Mouse (Mus musculus): Measurements from ENCODE around the gene Zfhx3. TPM values are rescaled to one million over a fixed set of nuclear protein-coding genes. Genes with fewer than 3 reads are reported as not detected.

Zfhx3 gene
- polyA plus RNA-seq, 1 experiment from 2014 or later, result 17.8 TPM

DNA sequence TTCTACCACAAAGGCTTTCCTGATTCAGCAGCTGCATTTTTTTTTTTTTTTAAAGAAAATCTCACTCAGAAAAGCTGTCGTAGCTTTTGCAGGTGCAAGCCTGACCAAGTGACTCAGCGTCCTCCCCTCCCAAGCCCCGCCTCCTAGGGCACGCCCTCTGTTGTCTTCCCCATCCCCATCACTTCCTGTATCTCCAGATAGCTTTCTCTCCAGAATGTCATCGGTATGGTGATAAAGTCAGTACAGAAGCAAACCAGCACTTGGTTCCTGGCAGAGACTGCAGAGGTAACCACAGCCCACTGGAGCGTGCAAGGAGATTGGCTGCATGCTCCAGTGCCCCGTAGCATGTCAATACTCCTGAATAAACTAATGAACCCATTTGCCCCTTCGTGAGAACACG lies 450.5 kb downstream of the Zfhx3 start:
- Histone ChIP-seq H3K27ac (ENCODE audit: low read depth, low read length) (no peak overlapping the region), H3K4me3 (ENCODE audit: low read length) (no peak overlapping the region), H3K36me3 (ENCODE audit: control insufficient read depth, insufficient read depth, low read length) (no peaks in the 10 kb centered on the region), H3K9ac (ENCODE audit: low read depth, low read length) (no peak overlapping the region), H3K4me2 (ENCODE audit: low read length) (no peak overlapping the region), H3K27me3 (replicated peaks; ENCODE audit: control insufficient read depth, insufficient read depth, low read length) (no peaks in the 10 kb centered on the region), H3K4me1 (ENCODE audit: control insufficient read depth, insufficient read depth, low read depth, low read length) (peaks cover under 1% of the 10 kb centered on the region), H3K9me3 (ENCODE audit: control insufficient read depth, low read length) (no peaks in the 10 kb centered on the region)
- no peak for ATAC-seq
- WGBS, result 72% methylated on average over 9 of the region's 9 CpGs

DNA sequence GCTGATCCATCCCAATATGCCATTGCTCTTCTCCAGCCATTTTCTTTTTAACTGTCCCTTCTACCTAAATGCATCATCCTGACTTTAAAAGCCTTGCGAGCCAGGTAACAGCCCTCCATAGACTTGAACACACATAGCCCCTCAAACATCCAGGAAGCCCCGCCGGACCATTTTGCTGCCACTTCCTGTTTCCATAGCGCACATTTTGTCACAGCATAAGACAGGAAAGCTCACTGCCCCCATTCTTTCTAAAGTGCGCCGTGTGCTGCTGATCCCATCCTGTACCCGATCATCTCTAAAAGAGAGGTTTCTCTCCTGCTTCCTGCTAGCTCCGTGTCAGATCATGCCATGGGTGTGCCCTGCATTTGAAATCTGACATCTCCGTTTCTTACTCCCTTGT lies 459.7 kb downstream of the Zfhx3 start:
- WGBS, result 91% methylated on average over 9 of the region's 9 CpGs
- Histone ChIP-seq H3K4me2 (ENCODE audit: low read length) (no peak overlapping the region), H3K27ac (ENCODE audit: low read depth, low read length) (no peak overlapping the region), H3K36me3 (ENCODE audit: control insufficient read depth, insufficient read depth, low read length) (no peaks in the 10 kb centered on the region), H3K9ac (ENCODE audit: low read depth, low read length) (no peak overlapping the region), H3K9me3 (ENCODE audit: control insufficient read depth, low read length) (no peaks in the 10 kb centered on the region), H3K4me3 (ENCODE audit: low read length) (no peak overlapping the region), H3K4me1 (ENCODE audit: control insufficient read depth, insufficient read depth, low read depth, low read length) (peaks cover 11% of the 10 kb centered on the region), H3K27me3 (replicated peaks; ENCODE audit: control insufficient read depth, insufficient read depth, low read length) (no peaks in the 10 kb centered on the region)
- no peak for ATAC-seq

DNA sequence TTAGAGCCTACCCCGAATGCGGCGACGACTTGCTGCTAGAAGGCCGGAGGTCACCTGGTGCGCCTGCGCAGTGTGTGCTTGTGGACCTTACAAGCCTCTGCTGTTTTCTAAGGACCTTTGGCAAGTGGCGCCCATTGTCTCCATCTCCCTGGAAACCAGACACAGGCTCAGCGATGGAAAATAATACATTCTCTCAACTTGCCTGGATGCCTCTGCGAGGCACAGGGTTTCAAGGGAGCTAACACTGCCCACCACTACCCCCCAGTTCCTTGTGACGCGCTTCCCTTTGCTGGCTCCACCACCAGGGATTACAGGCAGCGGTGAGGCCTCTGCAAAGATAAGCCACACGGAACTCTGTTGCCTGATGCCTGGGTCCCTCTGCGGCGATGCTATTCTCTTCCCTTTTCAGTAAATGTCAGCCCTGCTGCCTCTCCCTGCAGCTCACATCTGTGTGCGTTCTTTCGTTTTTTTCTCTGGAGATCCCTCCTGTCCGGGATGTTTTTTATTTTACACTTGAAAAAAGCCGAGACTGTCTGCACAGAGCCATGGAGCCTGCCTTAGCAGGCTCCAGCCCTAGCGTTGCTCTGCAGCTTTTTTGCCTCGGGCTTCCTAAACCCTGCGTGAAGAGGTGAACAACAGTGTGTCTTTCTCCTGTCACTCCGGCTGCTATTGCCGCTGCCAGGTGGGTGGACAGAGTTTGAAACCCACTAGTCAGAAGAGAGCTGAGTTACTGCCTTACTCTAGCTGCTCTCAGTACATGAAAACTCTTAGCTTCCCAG lies 464.5 kb downstream of the Zfhx3 start:
- peak overlapping the region; percentile 10 for H3K9ac ChIP-seq (ENCODE audit: low read depth, low read length)
- ATAC-seq, result peak; percentile 75
- peak overlapping the region; percentile 43 for H3K4me2 ChIP-seq (ENCODE audit: low read length)
- no peaks in the 10 kb centered on the region for H3K27me3 ChIP-seq (replicated peaks; ENCODE audit: control insufficient read depth, insufficient read depth, low read length)
- H3K4me1 ChIP-seq (ENCODE audit: control insufficient read depth, insufficient read depth, low read depth, low read length), result peaks cover 14% of the 10 kb centered on the region
- 11% methylated on average over 25 of the region's 25 CpGs for WGBS
- H3K27ac ChIP-seq (ENCODE audit: low read depth, low read length), result peak overlapping the region; percentile 41
- H3K36me3 ChIP-seq (ENCODE audit: control insufficient read depth, insufficient read depth, low read length), result no peaks in the 10 kb centered on the region
- no peaks in the 10 kb centered on the region for H3K9me3 ChIP-seq (ENCODE audit: control insufficient read depth, low read length)
- H3K4me3 ChIP-seq (ENCODE audit: low read length), result peak overlapping the region; percentile 3; the same call in 1 of the 2 replicates

DNA sequence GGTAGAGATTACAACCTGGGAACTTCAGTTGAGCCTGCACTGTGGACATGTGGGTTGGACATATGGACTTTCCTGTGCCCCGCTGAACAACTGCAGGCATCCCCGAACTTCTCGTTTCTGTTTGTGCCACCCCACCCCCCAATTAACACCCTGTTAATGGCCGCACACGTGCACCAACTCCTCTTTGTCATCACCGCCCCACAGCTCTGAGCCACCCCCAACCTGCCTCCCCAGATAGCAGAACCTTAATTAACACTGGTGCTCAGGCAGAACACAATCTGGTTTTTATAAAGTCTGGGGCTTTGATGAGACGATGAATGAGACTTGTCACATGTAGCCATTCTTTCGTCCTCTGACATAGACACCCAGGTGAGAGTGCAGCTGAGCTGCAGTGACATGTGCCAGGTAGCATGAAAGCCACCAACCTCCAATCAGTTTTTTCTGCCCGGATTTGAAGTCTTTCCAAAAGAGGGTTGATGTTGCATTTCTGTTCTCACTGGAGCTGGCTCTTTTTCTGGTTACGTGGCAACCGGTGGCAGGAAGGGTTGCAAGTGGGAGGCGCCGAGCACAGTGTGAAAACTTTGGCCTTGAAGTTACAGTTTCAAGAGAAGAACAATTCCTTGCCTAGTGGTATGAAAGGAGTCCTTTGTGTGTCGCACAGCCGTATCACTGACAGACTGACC lies 476.9 kb downstream of the Zfhx3 start:
- H3K27me3 ChIP-seq (replicated peaks; ENCODE audit: control insufficient read depth, insufficient read depth, low read length), result no peaks in the 10 kb centered on the region

DNA sequence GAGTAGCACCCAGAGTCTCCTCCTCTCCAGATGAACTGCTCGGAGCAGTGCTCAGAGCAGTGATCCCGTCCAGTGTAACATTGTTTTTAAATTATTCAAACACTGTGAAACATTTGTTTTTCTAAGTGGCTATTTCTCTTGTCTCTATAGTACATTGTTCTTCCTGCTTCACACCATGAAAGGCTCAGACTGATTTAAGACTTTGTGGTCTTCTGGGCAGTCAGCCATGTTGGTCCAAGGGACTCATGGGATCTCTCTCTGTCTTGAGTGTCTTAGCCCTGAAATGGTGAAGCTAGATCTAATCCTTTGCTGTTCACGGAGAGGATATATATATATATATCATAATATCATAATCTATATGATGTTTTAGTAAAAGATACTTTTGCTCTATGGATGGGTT lies 480.1 kb downstream of the Zfhx3 start:
- Histone ChIP-seq H3K4me1 (ENCODE audit: control insufficient read depth, insufficient read depth, low read depth, low read length) (peaks cover 9% of the 10 kb centered on the region), H3K9me3 (ENCODE audit: control insufficient read depth, low read length) (no peaks in the 10 kb centered on the region), H3K27me3 (replicated peaks; ENCODE audit: control insufficient read depth, insufficient read depth, low read length) (no peaks in the 10 kb centered on the region), H3K4me3 (ENCODE audit: low read length) (no peak overlapping the region), H3K27ac (ENCODE audit: low read depth, low read length) (no peak overlapping the region), H3K4me2 (ENCODE audit: low read length) (no peak overlapping the region), H3K36me3 (ENCODE audit: control insufficient read depth, insufficient read depth, low read length) (no peaks in the 10 kb centered on the region), H3K9ac (ENCODE audit: low read depth, low read length) (no peak overlapping the region)
- ATAC-seq, result no peak
- WGBS, result 78% methylated on average over 3 of the region's 3 CpGs

More for the DNA sequence above, 476.9 kb downstream of the Zfhx3 start:
- no peak overlapping the region for H3K4me3 ChIP-seq (ENCODE audit: low read length)
- H3K36me3 ChIP-seq (ENCODE audit: control insufficient read depth, insufficient read depth, low read length), result no peaks in the 10 kb centered on the region
- no peak overlapping the region for H3K4me2 ChIP-seq (ENCODE audit: low read length)
- ATAC-seq, result peak; percentile 60; the same call in 1 of the 2 replicates
- peaks cover 9% of the 10 kb centered on the region for H3K4me1 ChIP-seq (ENCODE audit: control insufficient read depth, insufficient read depth, low read depth, low read length)
- H3K27ac ChIP-seq (ENCODE audit: low read depth, low read length), result no peak overlapping the region
- H3K9ac ChIP-seq (ENCODE audit: low read depth, low read length), result no peak overlapping the region
- no peaks in the 10 kb centered on the region for H3K9me3 ChIP-seq (ENCODE audit: control insufficient read depth, low read length)
- 30% methylated on average over 15 of the region's 15 CpGs for WGBS

DNA sequence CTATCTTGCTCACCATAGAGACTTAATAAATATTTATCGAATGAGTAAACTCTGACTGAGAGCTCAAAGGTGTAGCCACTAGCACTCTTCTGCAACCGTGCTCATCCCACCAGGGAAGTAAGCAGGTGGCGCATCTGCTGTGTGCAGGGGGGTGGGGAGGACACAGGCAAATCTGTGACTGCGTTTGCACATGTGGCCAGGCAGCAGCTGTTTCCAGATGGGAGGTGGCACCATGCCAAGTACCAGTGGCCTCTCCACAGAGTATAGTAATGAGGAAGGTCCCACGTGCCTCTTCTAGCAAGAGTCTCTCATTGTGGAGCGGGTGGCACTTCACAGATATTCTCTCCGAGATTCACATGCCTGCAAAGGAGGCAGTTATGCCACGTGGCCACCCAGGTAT lies 481.9 kb downstream of the Zfhx3 start:
- peak; percentile 63; the same call in 1 of the 2 replicates for ATAC-seq
- WGBS, result 41% methylated on average over 8 of the region's 8 CpGs
- Histone ChIP-seq H3K36me3 (ENCODE audit: control insufficient read depth, insufficient read depth, low read length) (no peaks in the 10 kb centered on the region), H3K9me3 (ENCODE audit: control insufficient read depth, low read length) (no peaks in the 10 kb centered on the region), H3K4me2 (ENCODE audit: low read length) (no peak overlapping the region), H3K27me3 (replicated peaks; ENCODE audit: control insufficient read depth, insufficient read depth, low read length) (no peaks in the 10 kb centered on the region), H3K4me1 (ENCODE audit: control insufficient read depth, insufficient read depth, low read depth, low read length) (peaks cover 6% of the 10 kb centered on the region), H3K4me3 (ENCODE audit: low read length) (no peak overlapping the region), H3K27ac (ENCODE audit: low read depth, low read length) (no peak overlapping the region), H3K9ac (ENCODE audit: low read depth, low read length) (no peak overlapping the region)

DNA sequence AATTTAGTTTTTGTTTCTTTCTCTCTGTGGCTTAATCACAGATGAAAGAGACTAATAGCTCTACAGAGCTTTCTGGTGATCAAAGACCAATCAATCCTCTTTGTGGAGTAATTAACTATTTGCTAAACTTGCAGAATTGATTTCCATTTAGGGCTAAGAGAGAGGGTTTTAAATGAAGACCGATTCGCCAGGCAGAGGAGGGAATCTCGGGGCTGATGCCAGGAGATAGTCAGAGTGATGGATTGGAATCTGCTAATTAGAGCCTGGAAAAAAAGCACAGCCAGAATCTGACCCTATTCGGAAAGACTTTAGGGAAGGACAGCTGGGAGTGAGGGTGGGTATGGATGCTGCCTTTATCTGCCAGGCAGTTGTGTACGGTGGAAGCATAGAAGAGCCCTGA lies 490.9 kb downstream of the Zfhx3 start:
- 25% methylated on average over 5 of the region's 5 CpGs for WGBS
- H3K9ac ChIP-seq (ENCODE audit: low read depth, low read length), result no peak overlapping the region

DNA sequence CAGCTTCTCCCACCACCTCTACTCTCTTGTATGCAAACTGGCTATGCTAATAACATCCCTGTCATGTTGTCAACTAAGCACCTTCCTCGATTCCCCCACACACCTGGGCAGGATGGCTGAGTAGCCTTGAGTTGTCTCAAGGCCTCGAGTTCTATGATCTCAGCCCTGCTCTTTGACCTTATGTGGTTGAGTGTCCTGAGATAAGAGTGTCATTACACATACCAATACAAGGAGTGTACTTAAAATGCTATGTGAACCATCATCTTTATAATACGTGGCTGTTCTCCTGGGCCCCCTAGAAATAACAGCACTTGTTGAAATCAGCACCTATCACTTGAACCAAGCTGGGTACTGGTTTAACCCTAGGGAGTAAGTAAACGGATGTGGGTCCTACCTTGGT lies 492.1 kb downstream of the Zfhx3 start:
- Histone ChIP-seq H3K4me3 (ENCODE audit: low read length) (no peak overlapping the region), H3K27ac (ENCODE audit: low read depth, low read length) (no peak overlapping the region), H3K9me3 (ENCODE audit: control insufficient read depth, low read length) (no peaks in the 10 kb centered on the region), H3K4me2 (ENCODE audit: low read length) (no peak overlapping the region), H3K9ac (ENCODE audit: low read depth, low read length) (no peak overlapping the region), H3K27me3 (replicated peaks; ENCODE audit: control insufficient read depth, insufficient read depth, low read length) (no peaks in the 10 kb centered on the region), H3K36me3 (ENCODE audit: control insufficient read depth, insufficient read depth, low read length) (no peaks in the 10 kb centered on the region), H3K4me1 (ENCODE audit: control insufficient read depth, insufficient read depth, low read depth, low read length) (no peaks in the 10 kb centered on the region)
- 88% methylated on average over 4 of the region's 4 CpGs for WGBS
- no peak for ATAC-seq

More for the DNA sequence above, 490.9 kb downstream of the Zfhx3 start:
- no peak overlapping the region for H3K27ac ChIP-seq (ENCODE audit: low read depth, low read length)
- H3K27me3 ChIP-seq (replicated peaks; ENCODE audit: control insufficient read depth, insufficient read depth, low read length), result no peaks in the 10 kb centered on the region
- no peak overlapping the region for H3K4me3 ChIP-seq (ENCODE audit: low read length)
- H3K4me1 ChIP-seq (ENCODE audit: control insufficient read depth, insufficient read depth, low read depth, low read length), result no peaks in the 10 kb centered on the region
- no peak overlapping the region for H3K4me2 ChIP-seq (ENCODE audit: low read length)
- ATAC-seq, result no peak
- H3K9me3 ChIP-seq (ENCODE audit: control insufficient read depth, low read length), result no peaks in the 10 kb centered on the region
- no peaks in the 10 kb centered on the region for H3K36me3 ChIP-seq (ENCODE audit: control insufficient read depth, insufficient read depth, low read length)

DNA sequence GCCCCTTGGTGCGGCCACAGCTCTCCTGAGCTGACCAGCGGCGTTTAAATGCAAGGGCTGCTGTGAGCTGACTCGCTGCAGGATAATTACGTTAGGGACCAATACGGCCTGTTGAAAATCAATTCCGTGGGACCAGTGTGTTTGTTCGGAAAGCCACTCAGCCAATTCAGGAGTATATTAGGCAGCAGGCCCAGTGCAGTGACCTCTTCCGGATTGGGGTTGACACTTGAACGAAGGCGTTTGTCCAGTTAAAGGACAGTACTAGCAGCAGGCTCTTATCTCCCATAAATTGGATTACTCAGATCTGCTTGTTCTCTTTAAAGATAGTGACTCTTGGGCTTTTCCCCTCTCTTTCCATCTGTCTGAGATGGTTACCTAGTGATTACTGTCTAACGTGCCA lies 493.9 kb downstream of the Zfhx3 start:
- Histone ChIP-seq H3K36me3 (ENCODE audit: control insufficient read depth, insufficient read depth, low read length) (no peaks in the 10 kb centered on the region), H3K27me3 (replicated peaks; ENCODE audit: control insufficient read depth, insufficient read depth, low read length) (no peaks in the 10 kb centered on the region), H3K4me3 (ENCODE audit: low read length) (no peak overlapping the region), H3K4me2 (ENCODE audit: low read length) (no peak overlapping the region), H3K4me1 (ENCODE audit: control insufficient read depth, insufficient read depth, low read depth, low read length) (no peaks in the 10 kb centered on the region), H3K27ac (ENCODE audit: low read depth, low read length) (no peak overlapping the region), H3K9ac (ENCODE audit: low read depth, low read length) (no peak overlapping the region), H3K9me3 (ENCODE audit: control insufficient read depth, low read length) (no peaks in the 10 kb centered on the region)
- 43% methylated on average over 12 of the region's 12 CpGs for WGBS
- no peak for ATAC-seq

All from hindbrain, embryonic 16.5 days (tissue).